Mouse (Mus musculus): Measurements from ENCODE around the gene Umad1. TPM values are rescaled to one million over a fixed set of nuclear protein-coding genes. Genes with fewer than 3 reads are reported as not detected.

The Umad1 gene
- total RNA-seq, 2 experiments from 2014 or later, result 8.0 to 23.6 TPM

DNA sequence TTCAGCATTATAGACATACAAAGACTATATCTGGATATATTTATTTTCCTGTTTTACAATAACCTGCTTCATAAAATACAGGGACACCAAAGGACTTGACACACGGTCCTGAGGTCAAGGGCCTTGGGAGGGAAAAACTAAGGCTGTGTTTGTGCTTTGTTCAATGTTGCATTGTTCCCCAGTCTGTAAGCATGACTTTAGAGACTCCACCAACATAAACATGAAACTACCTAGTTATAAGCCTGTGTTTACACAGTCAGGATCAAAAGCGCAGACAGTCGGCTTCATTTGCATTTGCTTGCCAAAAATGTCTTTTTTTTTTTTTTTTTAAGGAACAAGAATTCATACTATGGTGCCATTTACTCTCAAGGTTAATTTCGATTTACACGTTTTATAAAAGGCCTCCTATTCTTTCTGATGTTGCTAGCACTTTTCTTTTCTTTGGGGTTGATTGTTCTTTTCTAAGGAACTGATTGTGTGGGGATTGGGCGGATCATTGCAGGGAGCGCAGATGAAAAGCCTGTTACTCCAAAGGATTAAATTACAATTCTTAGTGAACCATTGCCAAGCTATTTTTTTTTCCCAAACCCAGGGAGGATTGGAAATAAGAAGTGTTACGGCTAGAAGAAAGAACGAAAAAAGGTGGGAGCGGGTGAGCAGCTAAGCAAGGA is 208.7 kb downstream of the Umad1 start:
- no peak for ATAC-seq (replicated peaks; ENCODE audit: poor library complexity)

DNA sequence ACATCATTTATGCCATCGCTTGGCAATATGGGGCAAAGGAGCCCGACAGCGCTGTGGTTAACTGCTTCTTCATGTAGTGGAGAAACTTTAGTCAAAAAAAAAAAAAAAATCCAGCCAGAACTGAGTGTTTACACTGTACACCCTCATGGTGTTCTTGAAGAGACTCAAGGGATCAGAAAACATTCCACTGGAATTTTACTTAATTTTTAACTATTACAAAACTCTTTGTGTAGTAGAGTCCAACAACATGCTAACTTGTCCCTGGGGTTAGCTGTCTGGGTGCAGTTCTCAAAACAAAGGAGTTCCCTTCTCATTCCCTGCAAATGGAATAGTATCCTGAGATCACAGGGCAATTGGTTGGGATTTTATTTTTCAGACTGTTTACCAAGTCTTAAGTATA is 210.8 kb downstream of the Umad1 start:
- no peak for ATAC-seq (replicated peaks; ENCODE audit: poor library complexity)

DNA sequence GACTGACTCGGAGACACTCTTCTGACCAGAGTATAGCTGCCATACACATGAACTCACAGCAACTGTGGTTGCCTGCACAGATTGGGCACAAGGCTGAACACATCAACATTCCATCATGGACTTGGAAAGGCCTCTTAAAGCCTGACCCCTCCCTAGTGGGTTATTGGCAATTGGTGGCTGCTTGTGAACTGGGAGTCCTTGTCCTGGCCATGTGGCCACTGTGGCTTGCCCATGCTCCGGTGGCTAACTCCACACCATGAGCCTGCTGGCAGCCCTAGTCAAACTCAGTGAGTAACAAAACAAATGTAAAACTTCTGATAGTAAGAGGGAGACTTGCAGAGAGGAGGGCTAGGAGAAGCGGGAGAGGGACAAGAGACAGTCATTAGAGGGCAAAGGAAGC is 213.0 kb downstream of the Umad1 start:
- ATAC-seq (replicated peaks; ENCODE audit: poor library complexity), result no peak

DNA sequence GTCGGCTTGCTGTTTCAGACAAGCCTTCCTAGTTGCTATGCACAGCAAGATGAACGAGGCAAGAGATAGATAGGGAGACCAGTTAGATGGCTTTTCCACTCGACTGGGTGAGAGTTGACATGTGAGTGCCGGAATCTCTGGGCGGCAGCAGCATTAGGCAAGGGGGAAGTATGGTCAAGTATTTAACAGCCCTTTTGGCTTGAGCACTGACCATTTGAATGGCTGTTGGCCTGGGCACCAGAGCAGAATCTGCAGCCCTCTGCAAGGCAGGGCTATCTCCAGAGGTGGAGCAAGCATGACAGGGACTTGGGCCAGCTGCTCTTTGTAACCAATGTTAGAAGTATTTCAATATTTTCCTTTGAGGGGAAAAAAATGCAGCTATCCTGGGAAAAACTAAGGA is 213.8 kb downstream of the Umad1 start:
- ATAC-seq (replicated peaks; ENCODE audit: poor library complexity), result no peak

DNA sequence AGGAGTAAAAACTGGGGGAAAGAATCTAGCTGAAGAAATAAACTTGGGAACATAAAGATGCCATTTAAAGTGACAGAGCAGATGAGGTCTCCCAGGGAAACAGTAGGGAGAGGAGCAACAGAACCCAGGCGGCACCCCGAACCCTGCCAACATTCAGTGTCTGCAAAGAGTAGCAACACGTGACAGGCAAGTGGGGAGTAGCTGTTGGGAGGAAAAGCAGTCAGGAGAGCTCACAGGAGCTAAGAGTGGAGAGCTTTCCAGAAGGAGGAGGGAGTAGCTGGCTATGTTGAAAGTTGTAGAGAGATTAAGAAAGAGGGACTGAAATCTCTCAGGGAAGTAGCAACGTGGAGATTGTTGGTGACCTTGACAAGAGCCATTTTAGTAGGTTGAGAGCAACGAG is 214.4 kb downstream of the Umad1 start:
- ATAC-seq (replicated peaks; ENCODE audit: poor library complexity), result no peak

DNA sequence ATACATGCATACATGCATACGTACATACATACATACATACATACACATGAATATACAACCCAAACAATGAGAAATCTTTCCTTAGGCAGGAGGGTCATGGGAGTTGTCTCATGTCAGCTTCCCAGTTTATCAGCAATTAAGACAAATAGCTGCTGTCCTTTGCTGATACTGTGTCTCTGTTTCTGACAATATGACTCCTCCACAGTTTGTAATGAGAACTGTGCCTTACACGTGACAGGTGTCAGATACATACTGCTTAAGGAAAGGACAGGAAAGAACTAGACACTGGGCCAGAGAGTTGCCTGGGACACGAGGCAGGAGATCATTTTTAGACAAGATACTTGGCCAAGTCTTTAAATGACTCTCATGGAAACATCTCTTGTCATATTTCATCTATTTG is 215.2 kb downstream of the Umad1 start:
- ATAC-seq (replicated peaks; ENCODE audit: poor library complexity), result peak; percentile 37; the same call in 1 of the 2 replicates

DNA sequence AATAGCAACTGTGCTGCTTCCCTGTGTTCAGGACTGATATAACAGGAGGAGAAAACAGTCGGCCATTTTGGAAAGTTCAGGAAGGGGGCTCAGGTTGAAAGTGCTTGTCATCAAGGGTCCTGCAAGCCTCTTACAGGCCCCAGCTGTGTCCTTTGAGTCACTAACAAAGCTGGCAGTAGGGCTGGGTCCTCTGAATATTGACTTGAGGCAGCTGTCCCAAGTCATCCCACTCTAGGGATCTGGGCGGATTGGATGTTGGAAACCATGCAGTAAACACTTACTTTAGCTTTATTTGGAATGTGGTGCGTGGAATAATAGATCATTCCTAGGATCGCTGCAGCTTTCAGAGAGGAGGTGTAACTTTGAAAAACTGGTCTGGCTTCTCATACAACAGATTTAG is 215.7 kb downstream of the Umad1 start:
- ATAC-seq (replicated peaks; ENCODE audit: poor library complexity), result no peak

DNA sequence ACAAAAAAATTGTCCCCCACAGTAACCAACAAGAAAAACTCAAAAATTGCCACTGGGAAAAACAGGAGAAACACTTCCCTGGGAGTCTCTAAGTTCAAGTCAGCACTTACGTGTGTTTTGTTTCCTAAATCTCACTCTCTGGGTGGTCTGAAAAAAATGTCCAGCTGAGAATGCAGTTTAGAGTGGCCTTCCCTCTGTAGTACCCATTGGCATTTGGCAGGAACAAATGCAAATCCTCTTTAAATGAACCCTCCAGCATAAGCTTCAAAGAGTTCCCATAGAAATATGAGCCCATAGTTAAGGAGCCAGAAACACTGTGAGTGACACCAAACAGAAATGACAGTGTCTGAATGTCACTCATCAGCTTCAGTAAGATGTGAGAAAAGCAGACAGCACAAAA is 220.1 kb downstream of the Umad1 start:
- ATAC-seq (replicated peaks; ENCODE audit: poor library complexity), result no peak

DNA sequence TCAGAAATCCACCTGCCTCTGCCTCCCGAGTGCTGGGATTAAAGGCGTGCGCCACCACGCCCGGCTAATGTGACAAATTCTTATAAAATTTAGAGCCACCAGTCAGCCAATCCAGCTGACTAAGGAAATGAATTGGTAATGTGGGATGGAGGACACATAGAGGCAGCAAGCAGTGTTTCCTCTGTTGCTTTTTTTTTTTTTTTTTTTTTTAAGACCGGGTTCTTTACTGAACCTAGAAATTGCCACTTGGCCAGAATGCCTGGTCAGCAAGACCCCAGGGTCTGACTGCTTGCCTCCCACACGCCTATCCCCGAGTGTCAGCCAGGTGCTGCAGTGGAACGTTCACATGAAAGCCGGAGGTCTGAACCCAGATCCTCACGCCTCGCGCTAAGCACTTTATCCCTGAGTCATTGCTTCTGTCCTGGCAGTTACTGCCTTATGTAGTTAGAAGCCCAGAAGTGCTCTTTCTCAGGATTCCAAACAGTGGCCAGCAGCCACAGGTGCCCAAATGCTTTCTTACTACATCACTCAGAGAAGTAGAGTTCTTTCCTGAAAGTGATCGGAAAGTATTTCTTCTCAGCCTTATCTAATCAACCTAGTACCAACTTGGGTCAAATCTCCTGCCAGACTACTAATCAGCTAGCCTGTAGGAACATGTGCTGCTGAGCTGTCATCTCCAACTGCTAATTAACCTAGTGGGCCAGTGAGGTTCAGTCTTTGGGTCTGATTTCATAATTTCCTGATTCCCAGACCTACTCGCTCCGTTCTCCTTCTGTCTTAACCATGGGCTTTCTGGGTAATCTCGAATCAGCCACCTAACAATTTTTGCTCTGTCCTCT is 225.6 kb downstream of the Umad1 start:
- ATAC-seq (replicated peaks; ENCODE audit: poor library complexity), result peak; percentile 68

DNA sequence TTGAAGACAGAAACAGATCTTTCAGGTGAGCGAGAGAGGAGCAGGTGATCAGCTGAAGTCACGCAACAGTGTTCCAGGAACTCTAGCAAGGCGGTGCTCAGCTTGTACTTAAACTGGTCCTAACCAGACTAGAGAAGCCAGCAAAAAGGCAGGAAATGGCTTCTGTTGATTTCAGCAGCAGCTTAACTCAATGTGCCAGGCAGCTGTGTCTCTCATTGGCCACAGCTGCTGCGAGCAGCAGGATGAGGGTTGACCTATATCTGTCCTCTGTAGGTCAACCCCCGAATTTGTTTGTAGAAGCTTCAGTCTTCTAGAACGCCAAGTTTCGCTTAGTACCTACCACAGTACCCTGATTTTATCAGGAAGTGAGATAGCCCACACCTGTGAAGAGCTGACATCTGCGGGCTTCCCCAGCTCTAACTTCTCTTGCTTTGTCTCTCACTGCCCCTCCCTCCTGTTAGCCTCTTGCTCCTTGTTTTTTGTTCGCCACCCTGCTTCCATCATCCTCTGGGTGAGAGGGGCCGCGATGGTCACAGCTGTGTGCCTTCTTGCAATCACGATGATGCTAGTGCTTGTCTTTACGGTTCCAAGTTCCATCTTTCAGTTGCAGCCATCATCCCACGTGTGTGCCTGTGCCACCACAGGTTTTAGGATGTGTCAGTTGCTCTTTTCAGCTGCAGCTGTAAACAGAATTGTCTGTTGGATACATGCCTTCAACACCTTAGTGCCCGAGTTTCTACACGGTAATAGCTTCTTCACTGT is 226.5 kb downstream of the Umad1 start:
- 0 out of 2 replicates have a peak, but pooled peaks have one; percentile 6 for ATAC-seq (replicated peaks; ENCODE audit: poor library complexity)

DNA sequence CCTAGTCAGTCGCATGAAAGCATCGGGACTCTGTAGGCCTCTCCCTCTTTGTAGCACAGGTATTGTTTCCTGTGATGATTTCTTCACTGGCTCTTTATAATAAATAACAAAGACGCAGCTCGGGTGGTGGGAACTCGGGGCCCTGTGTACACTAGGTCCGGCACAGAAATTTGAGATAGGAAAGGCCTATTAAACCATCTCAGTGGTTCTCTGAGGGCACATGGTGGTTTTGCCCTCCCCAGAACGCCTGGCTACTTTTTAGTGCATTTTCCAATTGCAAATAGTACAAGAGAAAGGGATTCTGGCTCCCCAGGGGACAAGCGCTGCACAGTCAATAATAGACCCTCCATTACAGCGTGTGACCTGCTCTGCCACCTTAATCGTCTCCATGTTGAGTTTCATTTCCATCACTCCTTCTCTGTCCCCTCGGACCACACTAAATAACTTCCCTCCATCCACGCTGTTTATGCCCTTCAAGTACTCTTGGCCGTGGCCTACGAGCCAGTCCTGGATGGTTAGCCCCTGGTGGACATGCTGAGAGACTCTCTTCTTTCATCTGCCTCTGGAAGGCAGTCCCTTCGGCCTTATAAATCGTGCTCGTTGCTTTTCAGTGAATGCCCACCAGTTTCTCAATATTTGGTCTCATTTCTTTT is 227.4 kb downstream of the Umad1 start:
- ATAC-seq (replicated peaks; ENCODE audit: poor library complexity), result no peak

DNA sequence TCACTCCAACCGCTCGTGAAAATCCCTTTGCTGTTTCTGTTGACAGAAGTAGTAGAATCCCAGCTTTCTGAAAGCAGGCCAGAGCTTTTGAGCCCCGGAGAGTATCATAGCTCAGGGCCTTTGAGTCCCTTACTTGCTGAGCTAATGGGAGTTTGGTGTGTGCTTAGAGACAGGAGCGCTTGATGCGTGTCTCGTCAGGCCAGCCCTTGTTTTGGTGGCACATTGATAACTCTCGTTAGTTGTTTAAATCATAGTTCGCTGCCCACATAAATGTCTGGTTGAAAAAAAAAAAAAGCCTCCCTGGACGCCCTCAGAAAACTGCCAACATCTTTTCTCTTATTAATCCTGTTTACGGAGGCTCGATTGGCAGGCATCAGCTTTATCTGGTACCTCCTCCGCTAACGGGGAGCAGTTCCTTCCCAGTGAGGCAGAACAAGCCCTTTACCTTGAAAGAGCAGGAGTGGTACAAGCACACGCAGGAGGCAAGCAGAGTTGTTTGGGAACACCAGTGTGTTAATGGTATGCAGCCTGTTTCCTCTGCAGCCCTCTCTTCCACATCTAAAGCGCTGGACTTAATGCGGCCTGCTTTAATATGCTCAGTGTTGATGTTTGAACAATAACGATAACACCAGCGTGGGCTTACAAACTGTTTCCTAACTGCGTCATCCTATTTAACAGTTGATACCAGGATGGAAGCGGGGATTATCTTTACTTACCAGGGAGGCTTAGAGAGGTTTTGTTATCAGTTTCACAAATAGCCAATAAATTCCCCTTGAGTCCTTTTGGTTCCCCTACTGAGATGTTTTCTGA is 228.2 kb downstream of the Umad1 start:
- ATAC-seq (replicated peaks; ENCODE audit: poor library complexity), result peak; percentile 68

DNA sequence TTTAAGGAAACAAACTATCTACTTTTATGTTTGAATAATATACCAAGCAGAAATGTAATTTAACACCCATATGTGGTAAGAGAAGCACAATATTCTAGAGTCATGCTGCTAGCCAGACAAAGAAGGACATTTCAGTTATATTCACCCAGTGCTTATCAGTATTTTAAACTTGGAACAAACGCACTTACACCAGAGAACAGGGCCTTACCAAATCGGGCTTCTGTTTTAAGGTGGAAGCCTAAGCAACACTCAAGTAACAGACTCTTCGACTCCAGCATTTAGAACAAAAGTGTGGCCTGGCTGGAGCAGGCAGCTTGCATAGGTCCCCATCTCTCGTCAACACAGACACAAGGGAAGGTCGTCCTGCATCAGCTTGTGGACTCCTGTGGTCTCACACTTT is 229.2 kb downstream of the Umad1 start:
- 0 out of 2 replicates have a peak, but pooled peaks have one; percentile 5 for ATAC-seq (replicated peaks; ENCODE audit: poor library complexity)

DNA sequence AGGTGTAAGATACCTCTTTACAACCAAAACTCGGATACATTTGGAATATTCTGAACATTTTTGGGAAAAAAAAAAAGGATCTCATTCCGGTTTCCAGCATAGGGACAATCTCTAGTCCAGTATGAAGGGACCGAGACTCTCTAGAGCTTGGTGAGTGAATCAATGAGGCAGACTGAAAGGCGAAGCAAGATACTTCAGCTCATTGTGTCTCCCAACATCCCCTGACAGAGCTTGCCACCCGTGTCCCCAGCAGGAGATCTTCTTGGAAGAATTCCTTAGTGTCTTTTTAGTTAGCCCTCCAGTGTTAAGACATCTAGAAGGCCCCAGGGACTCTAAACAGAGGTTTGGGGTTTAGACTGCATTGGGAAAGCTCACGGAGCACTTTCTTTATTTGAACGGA is 230.2 kb downstream of the Umad1 start:
- ATAC-seq (replicated peaks; ENCODE audit: poor library complexity), result no peak

DNA sequence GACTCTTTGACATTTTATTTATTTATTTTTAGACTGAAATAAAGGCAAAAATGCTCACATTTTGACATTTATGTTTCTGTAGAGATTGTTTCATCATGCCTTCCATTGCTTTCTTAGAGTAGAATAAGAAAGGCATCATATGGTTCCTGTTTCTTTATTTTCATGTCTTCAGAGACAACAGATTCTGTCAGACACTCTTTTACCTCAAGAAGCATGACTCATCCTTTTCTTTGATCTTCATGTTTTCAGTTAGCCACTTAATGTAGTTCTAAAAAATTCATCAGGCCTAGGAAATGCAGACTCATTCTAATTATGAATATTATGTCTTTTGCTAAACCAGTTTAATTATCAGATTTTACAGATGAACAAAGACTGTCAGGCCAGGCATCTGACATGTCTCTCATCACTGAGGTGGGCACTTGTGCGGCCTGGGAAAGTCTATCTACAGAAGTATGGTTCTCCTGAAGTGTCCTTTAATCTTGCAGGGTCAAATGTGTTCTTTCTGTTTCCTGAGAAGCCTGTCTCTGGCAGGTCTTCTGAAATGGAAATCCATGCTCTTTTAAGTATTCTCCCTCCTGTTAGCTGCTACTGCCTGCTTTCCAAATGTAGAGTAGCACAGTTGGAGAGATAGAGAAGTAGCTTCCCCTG is 231.0 kb downstream of the Umad1 start:
- ATAC-seq (replicated peaks; ENCODE audit: poor library complexity), result no peak

DNA sequence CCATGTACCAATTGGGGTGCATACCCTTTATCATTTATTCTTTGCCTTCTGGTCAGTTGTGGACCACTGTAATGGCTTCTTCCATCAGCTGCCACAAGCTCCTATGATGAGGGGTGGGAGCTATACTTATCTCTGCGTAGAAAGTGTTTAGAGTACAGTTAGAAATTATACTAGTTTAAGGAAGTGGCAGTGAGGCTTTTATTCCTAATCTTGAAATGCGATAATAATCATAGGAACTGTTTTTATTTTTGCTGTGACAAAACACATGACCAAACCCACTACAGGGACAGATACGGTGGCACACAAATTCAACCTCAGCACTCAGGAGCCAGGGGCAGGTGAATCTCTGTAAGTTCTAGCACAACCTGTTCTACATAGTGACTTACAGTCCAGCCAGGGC is 233.2 kb downstream of the Umad1 start:
- ATAC-seq (replicated peaks; ENCODE audit: poor library complexity), result no peak

DNA sequence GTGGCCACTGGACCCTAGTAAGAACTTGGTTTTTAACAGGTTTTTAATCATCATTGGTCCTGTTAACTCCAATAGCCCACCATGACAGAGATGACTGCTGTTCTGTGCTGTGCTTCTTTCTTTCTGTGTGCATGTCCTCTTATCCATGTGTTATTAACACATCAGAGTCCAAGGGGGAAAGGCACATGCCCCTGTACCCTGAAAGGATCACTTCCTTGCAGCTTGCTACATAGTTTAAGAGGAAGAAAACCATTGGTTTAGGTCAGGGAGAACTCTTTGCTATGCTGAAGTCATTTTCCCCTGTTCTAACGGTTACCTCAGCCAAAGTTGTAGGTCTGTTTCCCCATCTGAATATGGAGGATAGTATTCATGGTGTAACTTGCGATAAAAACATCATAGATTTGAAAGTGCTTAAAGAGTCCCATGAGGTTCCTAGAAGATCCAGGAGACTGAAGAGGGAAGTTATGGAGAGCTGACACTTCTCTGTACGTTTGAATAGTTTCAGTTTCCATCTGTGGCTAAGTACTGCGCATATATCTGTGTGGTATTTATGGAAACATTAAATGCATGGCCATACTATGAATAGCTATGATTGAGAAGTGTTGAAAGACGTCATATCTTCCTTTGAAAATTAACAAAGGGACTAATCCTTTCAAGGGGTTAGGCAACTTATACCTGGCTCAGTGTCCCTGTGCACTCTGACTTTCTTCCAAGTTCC is 236.2 kb downstream of the Umad1 start:
- peak; percentile 83 for ATAC-seq (replicated peaks; ENCODE audit: poor library complexity)

DNA sequence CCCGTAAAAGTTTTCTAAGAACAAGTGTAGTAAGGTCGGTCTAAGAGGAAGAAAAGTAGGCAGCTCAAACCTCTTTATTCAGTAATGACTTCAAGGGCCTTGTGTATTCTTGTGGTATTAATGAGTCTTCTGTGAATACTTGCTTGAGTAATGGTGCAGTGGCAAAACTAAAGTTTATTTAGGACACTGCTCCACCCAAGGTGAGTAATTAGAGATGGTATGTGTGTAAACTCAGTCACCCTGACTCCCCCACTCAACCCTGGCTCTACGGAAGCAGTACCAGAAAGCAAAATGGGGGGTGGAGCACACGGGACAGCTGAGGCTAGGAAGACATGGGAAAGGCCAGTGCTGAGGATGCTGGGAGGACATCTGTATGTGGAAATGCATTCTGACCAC is 236.7 kb downstream of the Umad1 start:
- 0 out of 2 replicates have a peak, but pooled peaks have one; percentile 3 for ATAC-seq (replicated peaks; ENCODE audit: poor library complexity)

DNA sequence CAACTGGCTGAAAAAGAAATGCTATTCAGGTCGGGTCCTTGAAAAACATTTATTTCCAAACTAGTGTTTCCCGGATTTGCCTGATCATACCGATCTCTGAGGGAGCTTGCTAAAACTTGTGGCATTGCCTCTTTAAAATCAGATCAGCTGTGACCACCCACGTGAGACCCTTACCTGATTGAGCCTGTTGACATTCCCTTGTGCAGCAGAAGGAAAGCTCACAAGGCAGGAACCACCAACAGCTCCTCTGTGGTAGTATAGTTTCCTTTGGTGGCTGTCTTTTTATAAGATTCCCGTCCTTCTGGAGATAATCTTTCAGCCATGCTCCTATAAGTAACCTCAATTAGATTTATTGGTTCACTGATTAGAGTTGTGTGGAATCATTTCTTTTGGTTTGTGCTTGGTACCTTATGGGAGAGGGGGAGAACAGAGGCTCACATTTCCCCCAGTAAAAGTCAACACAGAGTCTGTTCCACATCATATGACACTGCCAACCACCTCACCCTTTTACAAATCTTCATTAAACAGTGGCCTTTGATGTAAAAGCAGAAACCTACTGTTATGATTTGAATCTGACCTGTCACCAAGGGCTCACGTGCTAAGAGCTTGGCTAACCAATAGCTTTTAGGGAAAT is 238.3 kb downstream of the Umad1 start:
- ATAC-seq (replicated peaks; ENCODE audit: poor library complexity), result no peak
